Mouse (Mus musculus): ENCODE measurements at regions not wholly inside any gene's neighbourhood (a gene's known extent, or its start where the extent isn't known, plus 50 kb on each side); places are given as distances from the start of the nearest gene placed in this dataset.
A peak's percentile ranks its signal among the peaks of the same experiment; 100 is the strongest.

GRCm38 (mm10) chr4:89372631-89373030 lies 61.8 kb upstream of the Cdkn2b start:
- TF ChIP-seq CTCF (conservative IDR thresholded peaks at IDR 0.05; ENCODE audit: insufficient read depth, insufficient read length, low read depth, low read length) (no peak), POLR2A (IDR thresholded peaks at IDR 0.05; ENCODE audit: low read depth, low read length) (no peak)
- 78% methylated on average over 6 of the region's 6 CpGs for WGBS
- DNase-seq, result no peak
- H3K36me3 ChIP-seq (ENCODE audit: control insufficient read depth, insufficient read depth, low read length), result no peaks in the 10 kb centered on the region
- no peak overlapping the region for H3K27ac ChIP-seq (ENCODE audit: insufficient read depth, low read depth, low read length)
- H3K27me3 ChIP-seq (replicated peaks; ENCODE audit: control insufficient read depth, insufficient read depth, low read length), result no peaks in the 10 kb centered on the region
- no peak overlapping the region for H3K4me3 ChIP-seq (ENCODE audit: insufficient read depth, low read depth, low read length)
- no peaks in the 10 kb centered on the region for H3K4me1 ChIP-seq (ENCODE audit: control insufficient read depth, insufficient read depth, low read length)

DNA sequence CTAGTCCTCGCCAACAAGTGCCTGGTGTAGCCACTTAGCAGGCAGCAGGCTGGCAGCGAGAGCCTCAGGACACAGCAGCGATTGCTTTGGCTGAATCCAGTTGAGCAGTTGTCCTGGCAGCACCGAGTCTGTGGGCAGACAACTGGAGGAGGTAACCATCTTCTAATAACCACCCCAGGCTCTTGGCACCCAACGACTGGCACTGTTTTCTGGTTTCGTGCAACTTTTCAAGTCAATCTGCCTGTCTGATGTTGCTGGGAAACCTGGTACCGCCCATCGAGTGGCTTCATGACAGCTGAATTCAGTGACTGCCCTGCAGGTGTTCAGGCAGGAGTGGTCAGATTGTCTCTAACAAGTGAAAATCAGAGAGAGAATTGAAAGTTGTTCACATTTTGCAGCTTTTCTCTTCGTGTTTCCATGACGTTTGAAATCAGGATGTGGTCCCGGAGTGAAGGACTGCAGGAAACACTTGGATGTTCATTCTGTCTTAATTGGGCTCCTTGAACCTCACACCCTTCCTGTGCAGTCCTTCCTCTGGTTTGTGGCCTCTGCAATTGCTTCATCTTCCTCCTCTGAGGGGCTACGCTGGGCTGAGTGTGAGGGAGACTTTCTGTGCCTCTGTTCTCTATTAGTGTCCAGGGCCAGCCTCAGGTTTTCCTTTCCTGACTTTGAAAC lies 58.1 kb upstream of the Cdkn2b start:
- WGBS, result 75% methylated on average over 12 of the region's 12 CpGs
- TF ChIP-seq POLR2A (IDR thresholded peaks at IDR 0.05; ENCODE audit: low read depth, low read length) (no peak), CTCF (conservative IDR thresholded peaks at IDR 0.05; ENCODE audit: insufficient read depth, insufficient read length, low read depth, low read length) (no peak)

GRCm38 (mm10) chr4:89366581-89367141 lies 55.8 kb upstream of the Cdkn2b start:
- Histone ChIP-seq H3K4me1 (ENCODE audit: control insufficient read depth, insufficient read depth, low read length) (0 out of 2 replicates have a peak, but pooled peaks cover 2% of the 10 kb centered on the region), H3K27me3 (replicated peaks; ENCODE audit: control insufficient read depth, insufficient read depth, low read length) (no peaks in the 10 kb centered on the region), H3K27ac (ENCODE audit: insufficient read depth, low read depth, low read length) (no peak overlapping the region), H3K4me3 (ENCODE audit: insufficient read depth, low read depth, low read length) (no peak overlapping the region), H3K36me3 (ENCODE audit: control insufficient read depth, insufficient read depth, low read length) (no peaks in the 10 kb centered on the region)
- DNase-seq, result no peak
- 69% methylated on average over 10 of the region's 10 CpGs for WGBS
- TF ChIP-seq POLR2A (IDR thresholded peaks at IDR 0.05; ENCODE audit: low read depth, low read length) (no peak), CTCF (conservative IDR thresholded peaks at IDR 0.05; ENCODE audit: insufficient read depth, insufficient read length, low read depth, low read length) (no peak)

More for the DNA sequence above, 58.1 kb upstream of the Cdkn2b start:
- no peak for DNase-seq
- no peak overlapping the region for H3K4me3 ChIP-seq (ENCODE audit: insufficient read depth, low read depth, low read length)
- no peak overlapping the region for H3K27ac ChIP-seq (ENCODE audit: insufficient read depth, low read depth, low read length)
- H3K4me1 ChIP-seq (ENCODE audit: control insufficient read depth, insufficient read depth, low read length), result no peaks in the 10 kb centered on the region
- no peaks in the 10 kb centered on the region for H3K27me3 ChIP-seq (replicated peaks; ENCODE audit: control insufficient read depth, insufficient read depth, low read length)
- H3K36me3 ChIP-seq (ENCODE audit: control insufficient read depth, insufficient read depth, low read length), result no peaks in the 10 kb centered on the region

DNA sequence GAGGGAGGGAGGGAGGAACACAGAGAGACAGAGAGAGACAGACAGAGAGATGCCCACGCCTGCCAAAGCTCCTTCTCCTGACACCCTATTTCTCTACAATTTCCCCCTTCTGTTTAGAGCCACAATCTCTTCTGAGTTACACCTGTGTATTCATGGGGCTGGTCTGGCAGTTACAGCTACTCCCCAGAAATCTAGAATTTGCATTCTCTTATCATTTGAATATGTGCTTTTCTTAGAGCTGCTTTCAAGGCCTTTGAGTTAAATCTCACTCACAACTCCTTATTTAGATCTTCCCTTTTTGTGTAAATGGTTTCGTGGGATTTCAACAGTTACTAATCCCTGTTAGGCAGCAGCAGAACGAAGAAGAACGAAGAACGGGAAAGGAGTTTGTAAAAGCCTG lies 55.0 kb upstream of the Cdkn2b start:
- H3K36me3 ChIP-seq (ENCODE audit: control insufficient read depth, insufficient read depth, low read length), result no peaks in the 10 kb centered on the region
- TF ChIP-seq POLR2A (IDR thresholded peaks at IDR 0.05; ENCODE audit: low read depth, low read length) (no peak), CTCF (conservative IDR thresholded peaks at IDR 0.05; ENCODE audit: insufficient read depth, insufficient read length, low read depth, low read length) (no peak)
- H3K27ac ChIP-seq (ENCODE audit: insufficient read depth, low read depth, low read length), result no peak overlapping the region
- DNase-seq, result no peak
- no peak overlapping the region for H3K4me3 ChIP-seq (ENCODE audit: insufficient read depth, low read depth, low read length)
- 83% methylated on average over 5 of the region's 5 CpGs for WGBS
- H3K27me3 ChIP-seq (replicated peaks; ENCODE audit: control insufficient read depth, insufficient read depth, low read length), result no peaks in the 10 kb centered on the region
- H3K4me1 ChIP-seq (ENCODE audit: control insufficient read depth, insufficient read depth, low read length), result 0 out of 2 replicates have a peak, but pooled peaks cover 2% of the 10 kb centered on the region

DNA sequence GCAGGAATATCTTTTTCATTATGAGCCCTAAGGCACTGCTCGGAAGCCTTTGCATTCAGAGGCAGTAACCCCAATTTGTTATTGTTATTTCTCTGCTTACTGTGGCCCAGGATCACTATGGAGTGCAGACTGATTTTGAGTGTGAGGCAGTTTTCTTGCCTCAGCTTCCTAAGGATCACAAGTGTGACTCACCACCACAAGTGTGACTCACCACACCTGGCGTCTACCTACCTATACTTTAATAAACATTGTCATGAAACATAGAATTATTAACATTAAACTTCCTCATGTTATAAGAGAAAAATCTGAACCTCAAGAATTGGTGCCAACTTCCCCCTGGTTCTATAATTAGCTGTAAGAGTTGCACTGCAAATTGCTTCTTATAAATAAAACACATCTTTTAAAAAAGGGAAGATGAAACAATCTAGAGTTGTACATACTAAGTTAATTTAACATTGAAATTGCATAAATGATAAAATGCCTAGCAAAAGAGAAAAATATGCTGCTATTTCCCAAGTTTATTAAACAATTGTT lies 52.4 kb upstream of the Cdkn2b start:
- WGBS, result 57% methylated on average over 2 of the region's 2 CpGs
- Histone ChIP-seq H3K4me3 (ENCODE audit: insufficient read depth, low read depth, low read length) (no peak overlapping the region), H3K4me1 (ENCODE audit: control insufficient read depth, insufficient read depth, low read length) (peaks cover 2% of the 10 kb centered on the region; the same call in 1 of the 2 replicates), H3K27ac (ENCODE audit: insufficient read depth, low read depth, low read length) (no peak overlapping the region), H3K27me3 (replicated peaks; ENCODE audit: control insufficient read depth, insufficient read depth, low read length) (no peaks in the 10 kb centered on the region), H3K36me3 (ENCODE audit: control insufficient read depth, insufficient read depth, low read length) (no peaks in the 10 kb centered on the region)
- DNase-seq, result no peak
- TF ChIP-seq CTCF (conservative IDR thresholded peaks at IDR 0.05; ENCODE audit: insufficient read depth, insufficient read length, low read depth, low read length) (no peak), POLR2A (IDR thresholded peaks at IDR 0.05; ENCODE audit: low read depth, low read length) (no peak)

GRCm38 (mm10) chr4:89362650-89363049 lies 51.8 kb upstream of the Cdkn2b start:
- TF ChIP-seq POLR2A (IDR thresholded peaks at IDR 0.05; ENCODE audit: low read depth, low read length) (no peak), CTCF (conservative IDR thresholded peaks at IDR 0.05; ENCODE audit: insufficient read depth, insufficient read length, low read depth, low read length) (no peak)

DNA sequence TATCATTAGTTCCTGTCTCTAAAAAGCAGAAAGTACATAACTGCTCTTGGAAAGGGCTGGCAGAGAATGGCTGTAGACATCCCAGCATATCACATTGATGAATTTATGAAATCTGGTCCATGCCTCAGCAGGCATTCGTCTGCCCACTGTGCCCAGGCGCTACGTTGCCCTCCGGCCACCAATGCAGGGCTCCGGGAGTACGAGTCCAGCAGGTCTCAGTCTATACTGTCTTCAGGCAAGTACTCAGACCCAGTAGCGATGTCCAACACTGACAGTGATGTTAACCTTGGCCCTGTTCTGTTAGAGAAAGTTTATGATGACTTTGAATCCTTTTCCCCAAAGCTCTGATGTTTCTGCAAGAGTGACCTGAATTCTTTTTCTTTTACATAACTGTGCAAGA lies 50.5 kb upstream of the Cdkn2b start:
- Histone ChIP-seq H3K27me3 (replicated peaks; ENCODE audit: control insufficient read depth, insufficient read depth, low read length) (no peaks in the 10 kb centered on the region), H3K4me3 (ENCODE audit: insufficient read depth, low read depth, low read length) (no peak overlapping the region), H3K27ac (ENCODE audit: insufficient read depth, low read depth, low read length) (no peak overlapping the region), H3K4me1 (ENCODE audit: control insufficient read depth, insufficient read depth, low read length) (peaks cover 2% of the 10 kb centered on the region; the same call in 1 of the 2 replicates), H3K36me3 (ENCODE audit: control insufficient read depth, insufficient read depth, low read length) (no peaks in the 10 kb centered on the region)
- DNase-seq, result no peak
- TF ChIP-seq POLR2A (IDR thresholded peaks at IDR 0.05; ENCODE audit: low read depth, low read length), result no peak
- no peak for TF ChIP-seq CTCF (conservative IDR thresholded peaks at IDR 0.05; ENCODE audit: insufficient read depth, insufficient read length, low read depth, low read length)
- WGBS, result 96% methylated on average over 7 of the region's 7 CpGs

More at GRCm38 (mm10) chr4:89362650-89363049, 51.8 kb upstream of the Cdkn2b start:
- peak; percentile 49 for DNase-seq
- WGBS, result 26% methylated on average over 3 of the region's 3 CpGs
- H3K4me1 ChIP-seq (ENCODE audit: control insufficient read depth, insufficient read depth, low read length), result peaks cover 2% of the 10 kb centered on the region; the same call in 1 of the 2 replicates
- H3K36me3 ChIP-seq (ENCODE audit: control insufficient read depth, insufficient read depth, low read length), result no peaks in the 10 kb centered on the region
- H3K27ac ChIP-seq (ENCODE audit: insufficient read depth, low read depth, low read length), result no peak overlapping the region
- no peak overlapping the region for H3K4me3 ChIP-seq (ENCODE audit: insufficient read depth, low read depth, low read length)
- no peaks in the 10 kb centered on the region for H3K27me3 ChIP-seq (replicated peaks; ENCODE audit: control insufficient read depth, insufficient read depth, low read length)

All from kidney, adult 2 months (tissue).